Comparison of ENCODE assay signal across 8 mouse cellular contexts in genomic region chr11:88251972-88252766, GRCm38 (mm10). TPM values are rescaled to one million over a fixed set of nuclear protein-coding genes. Genes with fewer than 3 reads are reported as not detected.
DNase-seq lines count a peak whose midpoint lies in the region; ATAC-seq and TF ChIP-seq lines count a peak whose summit lies in the region.

No protein-coding gene starts in this region.

- no peak for TF ChIP-seq POLR2A in cortical plate, adult 2 months (IDR thresholded peaks at IDR 0.05; ENCODE audit: extremely low read depth, insufficient read depth, low read length)

- peak; percentile 94 for TF ChIP-seq CTCF in cortical plate, adult 2 months (IDR thresholded peaks at IDR 0.05; ENCODE audit: extremely low read depth, insufficient read depth, low read length)

- H3K27ac ChIP-seq in cortical plate, adult 2 months (ENCODE audit: insufficient read depth, low read length) = no peak overlapping the region

- H3K4me3 ChIP-seq in cortical plate, adult 2 months (ENCODE audit: insufficient read depth, low read length) = no peak overlapping the region

- no peaks in the 10 kb centered on the region for H3K4me1 ChIP-seq in cortical plate, adult 2 months (ENCODE audit: control insufficient read depth, insufficient read depth, low read length)

- DNase-seq in gastrocnemius, postnatal 14 days = peak; percentile 86
- peak; percentile 20 to 75 for DNase-seq in left cerebral cortex, adult 8-10 months (ENCODE audit: low spot score in 2 of 2)
- DNase-seq in right cerebral cortex, adult 2 months (ENCODE audit: low spot score in 2 of 2) = peak; percentile 77 to 87
- DNase-seq in urinary bladder, postnatal 10 days (ENCODE audit: low spot score) = peak; percentile 59

- peak; percentile 40 for ATAC-seq in activated CD4-positive, CD25-positive, alpha-beta regulatory T cell, adult 4 months
- peak; percentile 65 for ATAC-seq in inflammation-experienced regulatory T-cells, adult 6 months
- ATAC-seq in megakaryocyte progenitor cell, adult 5-6 weeks (replicated peaks; ENCODE audit: poor library complexity) = peak; percentile 92

- intact Hi-C loops in gastrocnemius, postnatal 14 days (cut with DNase I; ENCODE audit: low total_unique reads) = loop anchor here (5.0 to 10.0 kb wide), 4 partner anchors 35 to 570 kb away; no protein-coding TSS in a partner anchor

RNA-seq across cellular contexts. Expression of gene Ccdc182, which starts 41.7 kb away (rescaled TPM):
- polyA plus RNA-seq in activated CD4-positive, CD25-positive, alpha-beta regulatory T cell, adult 4 months (2017; shearing (Covaris generic)) = not detected
- polyA plus RNA-seq in cortical plate, adult 2 months (2012; rRNA removed) = not detected in 2 replicates
- not detected for total RNA-seq in gastrocnemius, postnatal 14 days (2021)
- not detected for polyA plus RNA-seq in inflammation-experienced regulatory T-cells, adult 6 months (2017; shearing (Covaris generic))
- not detected for total RNA-seq in left cerebral cortex, adult 8-10 months (2022)
- total RNA-seq in megakaryocyte progenitor cell, adult 5-6 weeks (2015) = not detected in 2 replicates
- total RNA-seq in megakaryocyte progenitor cell, adult 5-6 weeks (2017) = not detected in 2 replicates

RNA-seq across cellular contexts. Expression of gene Mrps23, which starts 48.0 kb away (rescaled TPM):
- 10 to 100 TPM; 96.8 to 98.7 TPM for polyA plus RNA-seq in activated CD4-positive, CD25-positive, alpha-beta regulatory T cell, adult 4 months (2017; shearing (Covaris generic))
- polyA plus RNA-seq in cortical plate, adult 2 months (2012; rRNA removed) = 68.8 and 69.7 TPM in 2 replicates
- total RNA-seq in gastrocnemius, postnatal 14 days (2021) = 100 to 1,000 TPM; 127 to 132 TPM
- 100 to 1,000 TPM in 2 of 3 experiments, 10 to 100 TPM in 1; 75.3 to 134 (median 101) TPM for polyA plus RNA-seq in inflammation-experienced regulatory T-cells, adult 6 months (2017; shearing (Covaris generic))
- total RNA-seq in left cerebral cortex, adult 8-10 months (2022) = 10 to 100 TPM; 58.9 to 74.7 (median 64.6) TPM
- total RNA-seq in megakaryocyte progenitor cell, adult 5-6 weeks (2015) = 64.5 and 73.5 TPM in 2 replicates
- total RNA-seq in megakaryocyte progenitor cell, adult 5-6 weeks (2017) = 49.0 and 90.6 TPM in 2 replicates

Comparison
In these comparisons a context has a peak if more than half of its experiments do, and no peak if none do; other contexts are left out.
1. ATAC-seq: peak in every context shown above with its lines; median percentile 92 in megakaryocyte progenitor cell, adult 5-6 weeks; 65 in inflammation-experienced regulatory T-cells, adult 6 months; 40 in activated CD4-positive, CD25-positive, alpha-beta regulatory T cell, adult 4 months.